Mouse (Mus musculus) kidney, postnatal 25 days (tissue): ENCODE results near the gene Gm3409.
"Not testable (repeated sequence)": the region's sequence is repeated elsewhere in the genome, so short reads cannot be mapped to it uniquely, and the experiment has no call there.

ENCODE experiments used
- DNase-seq, 2 experiments: peaks; one replicate each; pipeline ENCODE4 v3.0.0; 2021; ENCODE audit warnings: mixed read lengths in 2 of 2

Gene Gm3409

GRCm38 (mm10) chr5:146537347-146537746 is at the start of gene Gm3409:
Gm3409 (plus strand) TSS chr5:146537647.
- not testable (repeated sequence) for DNase-seq

GRCm38 (mm10) chr5:146488959-146489358 is 48.5 kb upstream of the Gm3409 start:
- peak; percentile 42 to 68 for DNase-seq

DNA sequence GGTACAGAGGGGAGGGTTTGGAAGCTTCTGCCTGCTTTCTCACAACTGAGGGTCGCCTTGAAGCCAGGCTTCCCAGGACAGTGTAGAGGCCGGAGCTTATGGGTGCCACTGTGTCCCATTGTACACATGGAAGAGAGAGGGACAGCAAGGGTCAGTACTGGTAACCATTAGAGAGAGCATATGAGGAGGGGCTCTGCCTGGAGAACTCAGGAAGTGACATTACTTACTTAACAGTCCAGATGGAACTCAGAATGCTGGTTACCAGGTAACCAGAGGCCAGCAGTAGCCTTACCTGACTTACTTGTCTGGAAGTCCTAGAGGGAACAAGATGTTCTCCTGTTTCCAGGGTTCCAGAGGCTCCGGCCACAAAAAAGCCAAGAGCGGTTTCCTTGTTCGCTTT is 46.4 kb upstream of the Gm3409 start, which contains the start of gene Gm6370:
TSS of gene Gm6370 (plus strand) at position 301 of the 400 bp plus-strand sequence.
- DNase-seq = not testable (repeated sequence)

- not testable (repeated sequence) for DNase-seq
Measured at GRCm38 (mm10) chr5:146502099-146502498, 35.3 kb upstream of the Gm3409 start, which contains the start of gene 4930449I24Rik. 4930449I24Rik (plus strand) TSS chr5:146502399.

- DNase-seq = not testable (repeated sequence)
Measured at GRCm38 (mm10) chr5:146513823-146514222, 23.6 kb upstream of the Gm3409 start, which contains the start of gene Gm3402. Gm3402 (plus strand) TSS chr5:146514123.

DNA sequence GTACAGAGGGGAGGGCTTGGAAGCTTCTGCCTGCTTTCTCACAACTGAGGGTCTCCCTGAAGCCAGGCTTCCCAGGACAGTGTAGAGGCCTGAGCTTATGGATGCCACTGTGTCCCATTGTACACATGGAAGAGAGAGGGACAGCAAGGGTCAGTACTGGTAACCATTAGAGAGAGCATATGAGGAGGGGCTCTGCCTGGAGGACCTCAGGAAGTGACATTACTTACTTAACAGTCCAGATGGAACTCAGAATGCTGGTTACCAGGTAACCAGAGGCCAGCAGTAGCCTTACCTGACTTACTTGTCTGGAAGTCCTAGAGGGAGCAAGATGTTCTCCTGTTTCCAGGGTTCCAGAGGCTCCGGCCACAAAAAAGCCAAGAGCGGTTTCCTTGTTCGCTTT is 11.9 kb upstream of the Gm3409 start, which contains the start of gene Gm3404:
TSS of gene Gm3404 (plus strand) at position 301 of the 400 bp plus-strand sequence.
- not testable (repeated sequence) for DNase-seq

GRCm38 (mm10) chr5:146555836-146556235 is 18.4 kb downstream of the Gm3409 start, which contains the start of gene Gm3415:
Gm3415 (plus strand) TSS chr5:146556136.
- not testable (repeated sequence) for DNase-seq

- DNase-seq = no peak
Measured at GRCm38 (mm10) chr5:146564259-146564658, 26.8 kb downstream of the Gm3409 start.

DNA sequence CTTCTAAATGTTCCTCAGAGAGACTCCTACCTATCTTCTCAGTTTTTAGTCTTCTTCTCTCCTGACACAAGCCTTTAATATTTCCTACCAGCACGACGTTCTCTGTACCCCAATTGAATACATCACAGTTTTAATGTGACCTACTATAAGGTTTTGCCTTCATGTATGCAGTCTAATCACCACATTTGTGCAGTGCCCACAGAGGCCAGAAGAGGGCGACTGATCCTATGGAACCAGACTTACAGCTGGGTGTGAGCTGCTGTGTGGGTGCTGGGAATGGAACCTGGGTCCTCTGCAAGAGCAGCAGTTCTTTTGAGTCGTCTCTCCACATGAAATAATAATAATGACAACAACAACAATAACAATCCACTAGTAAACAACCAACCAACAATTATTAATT is 29.6 kb downstream of the Gm3409 start:
- DNase-seq = peak in 1 of 2 experiments; percentile 18

DNA sequence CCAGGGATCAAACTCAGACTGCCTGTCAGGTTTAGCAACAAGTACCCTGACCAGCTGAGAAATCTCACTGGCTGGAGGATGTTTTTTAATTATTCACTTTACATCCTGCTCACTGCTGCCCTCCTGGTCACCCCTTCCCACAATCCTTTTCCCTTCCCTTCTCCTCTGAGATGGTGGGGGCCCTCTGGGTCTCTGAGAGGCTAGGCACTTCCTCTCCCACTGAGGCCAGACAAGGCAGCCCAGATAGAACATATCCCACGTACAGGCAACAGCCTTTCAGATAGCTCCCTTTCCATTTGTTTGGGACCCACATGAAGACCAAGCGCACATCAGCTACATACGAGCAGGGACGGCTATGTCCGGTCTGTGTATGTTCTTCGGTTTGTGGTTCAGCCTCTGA is 32.7 kb downstream of the Gm3409 start:
- not testable (repeated sequence) for DNase-seq

DNA sequence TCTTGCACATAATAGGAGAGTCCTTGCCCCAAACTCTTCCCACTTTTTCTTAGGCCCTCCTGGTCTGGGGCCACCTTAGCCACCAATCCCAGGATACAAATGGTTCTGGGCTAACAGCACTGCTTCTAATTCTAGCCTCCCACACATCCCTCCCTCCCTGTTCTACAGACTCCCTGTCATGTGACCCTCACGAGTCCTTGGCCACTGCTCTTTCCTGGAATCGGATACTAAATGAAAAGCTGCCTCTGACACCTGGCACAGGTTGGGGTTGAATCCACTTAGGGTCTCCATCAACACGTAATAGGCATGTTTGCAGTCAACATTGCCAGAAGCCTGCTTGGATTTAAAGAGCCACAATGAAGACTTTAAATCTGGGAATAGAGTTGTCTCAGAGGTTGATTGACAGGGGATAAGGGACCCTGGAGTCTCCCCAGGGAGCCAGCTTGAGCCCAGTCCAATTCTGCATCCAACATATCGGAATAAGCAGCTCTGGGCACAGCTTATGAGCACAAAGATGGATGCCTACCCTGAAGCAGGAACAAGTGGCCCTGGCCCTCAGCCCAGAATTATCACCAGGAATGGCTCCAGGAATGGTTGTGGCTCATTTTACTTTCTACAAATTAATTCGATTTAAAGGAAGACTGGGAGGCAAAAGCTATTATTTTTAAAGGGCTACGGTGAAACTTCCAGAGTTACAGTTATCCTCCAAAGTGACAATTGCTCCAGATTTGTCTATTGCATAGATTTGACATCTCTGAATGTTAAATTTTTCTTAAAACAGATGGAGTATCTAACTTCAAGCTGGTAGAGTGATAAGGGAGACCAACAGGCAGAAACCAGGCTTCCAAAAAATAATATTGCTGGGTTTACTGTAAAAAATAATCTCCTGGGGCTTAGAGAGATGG is 34.6 kb downstream of the Gm3409 start:
- peak; percentile 24 to 35 for DNase-seq

DNA sequence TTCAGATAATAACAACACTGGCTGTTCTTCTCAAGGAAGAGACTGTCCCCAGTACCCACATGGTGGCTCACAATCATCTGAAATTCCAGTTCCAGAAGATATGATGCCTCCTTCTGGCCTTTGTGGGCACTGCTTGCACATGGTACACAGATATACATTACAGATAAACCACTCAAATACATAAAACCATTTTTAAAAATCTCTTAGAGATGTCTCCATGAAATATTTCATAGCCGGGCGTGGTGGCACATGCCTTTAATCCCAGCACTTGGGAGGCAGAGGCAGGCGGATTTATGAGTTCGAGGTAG is 35.2 kb downstream of the Gm3409 start:
- DNase-seq = not testable (repeated sequence)

GRCm38 (mm10) chr5:146576668-146577067 is 39.2 kb downstream of the Gm3409 start:
- no peak for DNase-seq

- DNase-seq = no peak
Measured at GRCm38 (mm10) chr5:146584156-146584477, 46.7 kb downstream of the Gm3409 start.

GRCm38 (mm10) chr5:146584478-146585306 is 47.2 kb downstream of the Gm3409 start, which contains the start of gene Gpr12:
Gpr12 (minus strand) TSS chr5:146585239.
- peak; percentile 6 to 33 for DNase-seq

- no peak for DNase-seq
Measured at GRCm38 (mm10) chr5:146585307-146585651, 47.8 kb downstream of the Gm3409 start.

DNA sequence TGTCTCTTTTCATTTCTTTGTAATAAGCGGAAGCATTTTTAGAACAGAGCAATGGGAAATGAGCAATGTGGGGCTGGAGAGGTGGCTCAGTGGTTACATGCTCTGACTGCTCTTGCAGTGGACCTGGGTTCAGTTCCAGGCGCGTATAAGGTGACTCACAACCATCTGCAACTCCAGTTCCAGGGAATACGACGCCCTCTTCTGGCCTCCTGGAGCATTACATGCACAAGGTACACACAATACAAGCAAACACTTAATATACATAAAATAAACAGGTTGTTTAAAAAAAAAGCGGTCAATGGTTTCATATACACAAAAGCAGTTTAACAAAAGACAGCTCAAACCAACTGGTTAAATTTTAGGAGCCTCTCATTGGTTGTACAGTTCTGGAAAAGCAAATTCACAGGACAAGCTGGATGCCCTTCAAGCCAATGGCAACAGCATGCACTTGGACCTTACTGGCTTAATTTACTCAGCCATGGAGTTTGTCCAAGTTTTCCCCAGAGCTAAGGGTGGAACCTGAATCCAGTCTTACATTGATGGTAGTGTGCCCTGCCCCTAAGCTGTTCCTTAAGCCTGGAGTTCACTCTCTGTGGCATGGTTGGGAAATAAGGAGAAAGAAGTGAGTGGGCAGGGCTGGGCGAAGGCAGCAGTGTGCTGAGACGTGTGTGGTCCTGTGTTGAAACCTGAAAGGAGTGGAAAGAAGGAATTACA is 49.1 kb downstream of the Gm3409 start:
- no peak for DNase-seq
